Mouse (Mus musculus): ENCODE data around the gene Rela. TPM values are rescaled to one million over a fixed set of nuclear protein-coding genes. Genes with fewer than 3 reads are reported as not detected.

The Rela gene
- polyA plus RNA-seq, 1 experiment from 2014 or later = 36.0 TPM

GRCm38 (mm10) chr19:5660942-5661751 lies 23.9 kb downstream of the Rela start:
- H3K9me3 ChIP-seq = no peaks in the 10 kb centered on the region
- H3K36me3 ChIP-seq = peaks cover 45% of the 10 kb centered on the region
- peak overlapping the region; percentile 30; the same call in 1 of the 2 replicates for H3K27ac ChIP-seq
- 87% methylated on average over 16 of the region's 16 CpGs for WGBS
- peak overlapping the region; percentile 14; the same call in 1 of the 2 replicates for H3K4me3 ChIP-seq
- no peak for DNase-seq (ENCODE audit: low spot score)
- H3K27me3 ChIP-seq (ENCODE audit: insufficient read depth, poor library complexity, severe bottlenecking) = peaks cover 9% of the 10 kb centered on the region
- H3K4me1 ChIP-seq (replicated peaks) = peaks cover 43% of the 10 kb centered on the region

- Histone ChIP-seq H3K27ac (peak overlapping the region; percentile 85), H3K4me3 (peak overlapping the region; percentile 61)
Measured at GRCm38 (mm10) chr19:5662310-5662709, 25.0 kb downstream of the Rela start.

GRCm38 (mm10) chr19:5662981-5663913 lies 26.0 kb downstream of the Rela start, which contains the start of gene Sipa1:
Gene Sipa1 (minus strand): TSS chr19:5663707.
- H3K4me1 ChIP-seq (replicated peaks) = peaks cover 43% of the 10 kb centered on the region
- no peaks in the 10 kb centered on the region for H3K9me3 ChIP-seq
- DNase-seq (ENCODE audit: low spot score) = peak; percentile 89
- under 1% methylated on average over 32 of the region's 32 CpGs for WGBS
- peak within 1 kb of the TSS; percentile 61 for H3K4me3 ChIP-seq
- no peaks in the 10 kb centered on the region for H3K27me3 ChIP-seq (ENCODE audit: insufficient read depth, poor library complexity, severe bottlenecking)
- peaks cover 57% of the 10 kb centered on the region for H3K36me3 ChIP-seq
- peak within 1 kb of the TSS; percentile 85 for H3K27ac ChIP-seq

More at GRCm38 (mm10) chr19:5662310-5662709, 25.0 kb downstream of the Rela start:
- 80% methylated on average over 8 of the region's 8 CpGs for WGBS
- DNase-seq (ENCODE audit: low spot score) = no peak
- Histone ChIP-seq H3K4me1 (replicated peaks) (peaks cover 43% of the 10 kb centered on the region), H3K9me3 (no peaks in the 10 kb centered on the region), H3K36me3 (peaks cover 50% of the 10 kb centered on the region), H3K27me3 (ENCODE audit: insufficient read depth, poor library complexity, severe bottlenecking) (no peaks in the 10 kb centered on the region)

- Histone ChIP-seq H3K9me3 (no peaks in the 10 kb centered on the region), H3K36me3 (peaks cover 66% of the 10 kb centered on the region), H3K27ac (no peak overlapping the region), H3K4me3 (0 out of 2 replicates have a peak overlapping the region, but pooled peaks have one; percentile 12), H3K27me3 (ENCODE audit: insufficient read depth, poor library complexity, severe bottlenecking) (no peaks in the 10 kb centered on the region), H3K4me1 (replicated peaks) (peaks cover 43% of the 10 kb centered on the region)
- WGBS = 94% methylated on average over 10 of the region's 10 CpGs
- DNase-seq (ENCODE audit: low spot score) = no peak
Measured at GRCm38 (mm10) chr19:5664669-5665257, 27.5 kb downstream of the Rela start.

- H3K4me3 ChIP-seq = no peak overlapping the region
- DNase-seq (ENCODE audit: low spot score) = no peak
- no peaks in the 10 kb centered on the region for H3K27me3 ChIP-seq (ENCODE audit: insufficient read depth, poor library complexity, severe bottlenecking)
- 91% methylated on average over 15 of the region's 15 CpGs for WGBS
- no peak overlapping the region for H3K27ac ChIP-seq
- peaks cover 67% of the 10 kb centered on the region for H3K36me3 ChIP-seq
- no peaks in the 10 kb centered on the region for H3K9me3 ChIP-seq
- H3K4me1 ChIP-seq (replicated peaks) = peaks cover 39% of the 10 kb centered on the region
Measured at GRCm38 (mm10) chr19:5665465-5665864, 28.2 kb downstream of the Rela start.

- H3K36me3 ChIP-seq = peaks cover 70% of the 10 kb centered on the region
- H3K4me3 ChIP-seq = no peak overlapping the region
- H3K27ac ChIP-seq = no peak overlapping the region
- no peak for DNase-seq (ENCODE audit: low spot score)
- H3K4me1 ChIP-seq (replicated peaks) = peaks cover 31% of the 10 kb centered on the region
- H3K27me3 ChIP-seq (ENCODE audit: insufficient read depth, poor library complexity, severe bottlenecking) = no peaks in the 10 kb centered on the region
- WGBS = 97% methylated on average over 18 of the region's 18 CpGs
- no peaks in the 10 kb centered on the region for H3K9me3 ChIP-seq
Measured at GRCm38 (mm10) chr19:5666386-5666785, 29.1 kb downstream of the Rela start.

GRCm38 (mm10) chr19:5668372-5668771 lies 31.1 kb downstream of the Rela start:
- WGBS = 93% methylated on average over 4 of the region's 4 CpGs
- no peak for DNase-seq (ENCODE audit: low spot score)
- peaks cover 90% of the 10 kb centered on the region for H3K36me3 ChIP-seq

GRCm38 (mm10) chr19:5680432-5680831 lies 43.1 kb downstream of the Rela start:
- Histone ChIP-seq H3K27ac (no peak overlapping the region), H3K4me3 (no peak overlapping the region), H3K36me3 (peaks cover 98% of the 10 kb centered on the region), H3K4me1 (replicated peaks) (no peaks in the 10 kb centered on the region), H3K27me3 (ENCODE audit: insufficient read depth, poor library complexity, severe bottlenecking) (no peaks in the 10 kb centered on the region), H3K9me3 (no peaks in the 10 kb centered on the region)
- WGBS = 89% methylated on average over 4 of the region's 4 CpGs
- DNase-seq (ENCODE audit: low spot score) = no peak

More at GRCm38 (mm10) chr19:5668372-5668771, 31.1 kb downstream of the Rela start:
- H3K27me3 ChIP-seq (ENCODE audit: insufficient read depth, poor library complexity, severe bottlenecking) = no peaks in the 10 kb centered on the region
- no peak overlapping the region for H3K4me3 ChIP-seq
- H3K4me1 ChIP-seq (replicated peaks) = peaks cover 13% of the 10 kb centered on the region
- no peaks in the 10 kb centered on the region for H3K9me3 ChIP-seq
- H3K27ac ChIP-seq = no peak overlapping the region

- Histone ChIP-seq H3K36me3 (peaks cover 81% of the 10 kb centered on the region), H3K4me1 (replicated peaks) (peaks cover 14% of the 10 kb centered on the region), H3K4me3 (no peak overlapping the region), H3K9me3 (no peaks in the 10 kb centered on the region), H3K27me3 (ENCODE audit: insufficient read depth, poor library complexity, severe bottlenecking) (no peaks in the 10 kb centered on the region), H3K27ac (no peak overlapping the region)
- WGBS = 93% methylated on average over 12 of the region's 12 CpGs
- DNase-seq (ENCODE audit: low spot score) = no peak
Measured at GRCm38 (mm10) chr19:5684236-5684635, 47.0 kb downstream of the Rela start.

- Histone ChIP-seq H3K27me3 (ENCODE audit: insufficient read depth, poor library complexity, severe bottlenecking) (no peaks in the 10 kb centered on the region), H3K4me3 (0 out of 2 replicates have a peak overlapping the region, but pooled peaks have one; percentile 13), H3K4me1 (replicated peaks) (peaks cover 21% of the 10 kb centered on the region), H3K27ac (no peak overlapping the region), H3K9me3 (no peaks in the 10 kb centered on the region), H3K36me3 (peaks cover 74% of the 10 kb centered on the region)
- 91% methylated on average over 13 of the region's 13 CpGs for WGBS
- no peak for DNase-seq (ENCODE audit: low spot score)
Measured at GRCm38 (mm10) chr19:5684985-5685384, 47.7 kb downstream of the Rela start.

GRCm38 (mm10) chr19:5685431-5685830 lies 48.1 kb downstream of the Rela start:
- peak overlapping the region; percentile 13; the same call in 1 of the 2 replicates for H3K4me3 ChIP-seq
- H3K27me3 ChIP-seq (ENCODE audit: insufficient read depth, poor library complexity, severe bottlenecking) = no peaks in the 10 kb centered on the region
- no peak overlapping the region for H3K27ac ChIP-seq
- no peak for DNase-seq (ENCODE audit: low spot score)
- peaks cover 72% of the 10 kb centered on the region for H3K36me3 ChIP-seq
- peaks cover 25% of the 10 kb centered on the region for H3K4me1 ChIP-seq (replicated peaks)
- H3K9me3 ChIP-seq = no peaks in the 10 kb centered on the region
- WGBS = 93% methylated on average over 19 of the region's 19 CpGs

- no peak overlapping the region for H3K27ac ChIP-seq
- peaks cover 30% of the 10 kb centered on the region for H3K4me1 ChIP-seq (replicated peaks)
- H3K27me3 ChIP-seq (ENCODE audit: insufficient read depth, poor library complexity, severe bottlenecking) = no peaks in the 10 kb centered on the region
- WGBS = 94% methylated on average over 11 of the region's 11 CpGs
- H3K9me3 ChIP-seq = no peaks in the 10 kb centered on the region
- H3K36me3 ChIP-seq = peaks cover 72% of the 10 kb centered on the region
- DNase-seq (ENCODE audit: low spot score) = no peak
- no peak overlapping the region for H3K4me3 ChIP-seq
Measured at GRCm38 (mm10) chr19:5685861-5686260, 48.6 kb downstream of the Rela start.

Measured in hindbrain, embryonic 10.5 days (tissue).